Mouse (Mus musculus) MEL (cell line): ENCODE results near the gene Psmd5. TPM values are rescaled to one million over a fixed set of nuclear protein-coding genes. Genes with fewer than 3 reads are reported as not detected.

Source experiments
- DNase-seq: peaks from one replicate; pipeline ENCODE4 v3.0.0; 2011; ENCODE audit warnings: low read depth, low spot score
- H3K27ac ChIP-seq: 2 replicates; pipeline ENCODE4 v1.5.1; 2012; ENCODE audit warnings: low read depth, mild to moderate bottlenecking, control low read depth, low read length, moderate library complexity; ENCODE audit not compliant: control insufficient read depth
- H3K27me3 ChIP-seq, 2 experiments: fragments of 150-350 bp in 1 of 2; sonication (generic) in 1 of 2; 2 replicates each; pipeline ENCODE4 v1.6.1; 2012; ENCODE audit warnings: low read length in 2 of 2, mild to moderate bottlenecking in 2 of 2, improper control_type of control experiment in 1 of 2, moderate library complexity in 1 of 2; ENCODE audit not compliant: insufficient read depth in 2 of 2, control insufficient read depth in 1 of 2
- H3K36me3 ChIP-seq, 2 experiments: 2 replicates each; pipeline ENCODE4 v1.6.1; 2012 to 2014; ENCODE audit warnings: low read length in 2 of 2, improper control_type of control experiment in 1 of 2, inconsistent platforms in 1 of 2, mild to moderate bottlenecking in 1 of 2; ENCODE audit not compliant: insufficient read depth in 2 of 2, control insufficient read depth in 1 of 2
- H3K4me1 ChIP-seq, 2 experiments: fragments of 150-350 bp in 1 of 2; sonication (generic) in 1 of 2; 2 replicates each; pipeline ENCODE4 v1.6.1; 2012; ENCODE audit warnings: low read length in 2 of 2, improper control_type of control experiment in 1 of 2, mild to moderate bottlenecking in 1 of 2; ENCODE audit not compliant: insufficient read depth in 2 of 2, control insufficient read depth in 1 of 2
- H3K4me3 ChIP-seq, 2 experiments: fragments of 150-350 bp in 1 of 2; sonication (generic) in 1 of 2; 2 replicates each; pipeline ENCODE4 v1.5.1; 2012; ENCODE audit warnings: low read depth in 2 of 2, low read length in 2 of 2, mild to moderate bottlenecking in 2 of 2, moderate library complexity in 2 of 2, control low read depth in 1 of 2, improper control_type of control experiment in 1 of 2; ENCODE audit not compliant: control insufficient read depth in 1 of 2, insufficient read depth in 1 of 2
- H3K79me2 ChIP-seq: 2 replicates; pipeline ENCODE4 v1.6.1; 2012; ENCODE audit warnings: mild to moderate bottlenecking, low read length, moderate library complexity; ENCODE audit not compliant: control insufficient read depth, poor library complexity, insufficient read depth
- H3K9ac ChIP-seq: 2 replicates; pipeline ENCODE4 v1.6.1; 2012; ENCODE audit warnings: low read depth, mild to moderate bottlenecking, control low read depth, low read length, moderate library complexity; ENCODE audit not compliant: control insufficient read depth, poor library complexity, severe bottlenecking
- H3K9me3 ChIP-seq: fragments of 150-350 bp; sonication (generic); replicated peaks from 2 replicates; pipeline ENCODE4 v1.6.1; 2012; ENCODE audit warnings: mild to moderate bottlenecking, low read length, improper control_type of control experiment, moderate library complexity; ENCODE audit not compliant: insufficient read depth
- CTCF ChIP-seq, 3 experiments: IDR thresholded peaks in 2 of 3; conservative IDR thresholded peaks in 1 of 3; 2 replicates each; pipeline ENCODE4 v1.5.1; 2011 to 2012; ENCODE audit warnings: low read length in 3 of 3, low read depth in 2 of 3, mild to moderate bottlenecking in 2 of 3, improper control_type of control experiment in 1 of 3, inconsistent platforms in 1 of 3, mixed read lengths in 1 of 3, moderate library complexity in 1 of 3; ENCODE audit not compliant: control insufficient read depth in 1 of 3, insufficient read depth in 1 of 3, poor library complexity in 1 of 3, severe bottlenecking in 1 of 3
- E2F4 ChIP-seq: IDR thresholded peaks from 2 replicates; pipeline ENCODE4 v1.6.1; 2011; ENCODE audit warnings: low read depth, low read length, improper control_type of control experiment, borderline replicate concordance
- GABPA ChIP-seq: IDR thresholded peaks from 2 replicates; pipeline ENCODE4 v1.6.1; 2012; ENCODE audit warnings: low read depth, mild to moderate bottlenecking, inconsistent platforms, low read length, improper control_type of control experiment, moderate library complexity
- MAX ChIP-seq: IDR thresholded peaks from 2 replicates; pipeline ENCODE4 v1.6.1; 2011; ENCODE audit warnings: low read length, improper control_type of control experiment
- MAZ ChIP-seq: IDR thresholded peaks from 2 replicates; pipeline ENCODE4 v1.6.1; 2012; ENCODE audit warnings: low read depth, mild to moderate bottlenecking, inconsistent platforms, low read length, improper control_type of control experiment
- MEF2A ChIP-seq: IDR thresholded peaks from 2 replicates; pipeline ENCODE4 v1.6.1; 2014; ENCODE audit warnings: low read depth, mild to moderate bottlenecking, inconsistent platforms, low read length, improper control_type of control experiment; ENCODE audit not compliant: poor library complexity, insufficient replicate concordance, severe bottlenecking; ENCODE audit errors: extremely low read depth
- MXI1 ChIP-seq: IDR thresholded peaks from 2 replicates; pipeline ENCODE4 v1.6.1; 2011; ENCODE audit warnings: mild to moderate bottlenecking, low read depth, low read length, improper control_type of control experiment
- MYB ChIP-seq: IDR thresholded peaks from 2 replicates; pipeline ENCODE4 v1.6.1; 2011; ENCODE audit warnings: mild to moderate bottlenecking, low read depth, low read length, improper control_type of control experiment
- MYC ChIP-seq: IDR thresholded peaks from 2 replicates; pipeline ENCODE4 v1.6.1; 2011; ENCODE audit warnings: low read depth, mild to moderate bottlenecking, low read length, improper control_type of control experiment, moderate library complexity
- NELFE ChIP-seq: IDR thresholded peaks from 2 replicates; pipeline ENCODE4 v1.6.1; 2011; ENCODE audit warnings: low read depth, low read length, improper control_type of control experiment
- NRF1 ChIP-seq: IDR thresholded peaks from 2 replicates; pipeline ENCODE4 v1.6.1; 2014; ENCODE audit warnings: low read depth, mild to moderate bottlenecking, inconsistent platforms, low read length, improper control_type of control experiment, moderate library complexity; ENCODE audit not compliant: poor library complexity, insufficient read depth, severe bottlenecking
- SIN3A ChIP-seq: IDR thresholded peaks from 2 replicates; pipeline ENCODE4 v1.6.1; 2012; ENCODE audit warnings: low read length, improper control_type of control experiment, inconsistent platforms
- SMC3 ChIP-seq: IDR thresholded peaks from 2 replicates; pipeline ENCODE4 v1.6.1; 2011; ENCODE audit warnings: low read depth, low read length, improper control_type of control experiment
- TBP ChIP-seq: IDR thresholded peaks from 2 replicates; pipeline ENCODE4 v1.8.0; 2011; ENCODE audit warnings: low read depth, low read length, improper control_type of control experiment
- TCF12 ChIP-seq: IDR thresholded peaks from 2 replicates; pipeline ENCODE4 v1.6.1; 2014; ENCODE audit warnings: low read depth, mild to moderate bottlenecking, inconsistent platforms, low read length, improper control_type of control experiment, moderate library complexity
- USF1 ChIP-seq: IDR thresholded peaks from 2 replicates; pipeline ENCODE4 v1.6.1; 2014; ENCODE audit warnings: low read depth, mild to moderate bottlenecking, inconsistent platforms, low read length, improper control_type of control experiment, moderate library complexity
- USF2 ChIP-seq, 2 experiments: IDR thresholded peaks; 2 replicates each; pipeline ENCODE4 v1.6.1; 2011 to 2012; ENCODE audit warnings: improper control_type of control experiment in 2 of 2, low read length in 2 of 2, borderline replicate concordance in 1 of 2, inconsistent platforms in 1 of 2, low read depth in 1 of 2, mild to moderate bottlenecking in 1 of 2; ENCODE audit not compliant: insufficient read depth in 1 of 2
- ZC3H11A ChIP-seq: IDR thresholded peaks from 2 replicates; pipeline ENCODE4 v1.6.1; 2012; ENCODE audit warnings: low read depth, mild to moderate bottlenecking, inconsistent platforms, low read length, improper control_type of control experiment
- ZKSCAN1 ChIP-seq: IDR thresholded peaks from 2 replicates; pipeline ENCODE4 v1.6.1; 2012; ENCODE audit warnings: low read depth, mild to moderate bottlenecking, inconsistent platforms, low read length, improper control_type of control experiment, moderate library complexity
- ZMIZ1 ChIP-seq: IDR thresholded peaks from 2 replicates; pipeline ENCODE4 v1.6.1; 2012; ENCODE audit warnings: low read depth, mild to moderate bottlenecking, inconsistent platforms, low read length, improper control_type of control experiment, moderate library complexity
- ZNF384 ChIP-seq: IDR thresholded peaks from 2 replicates; pipeline ENCODE4 v1.6.1; 2012; ENCODE audit warnings: low read depth, mild to moderate bottlenecking, inconsistent platforms, low read length, improper control_type of control experiment
- polyA plus RNA-seq, 2 experiments: library from polyadenylated mRNA; stranded (reverse) in 1 of 2; unstranded in 1 of 2; fragments of >175 nt in 1 of 2; fragments of >200 nt in 1 of 2; gene quantifications; 2 replicates each; pipeline versions ENCODE4 v1.2.1 to v1.2.4; 2012; ENCODE audit warnings: low replicate concordance in 2 of 2, low read depth in 1 of 2; ENCODE audit not compliant: insufficient read length in 2 of 2, insufficient read depth in 1 of 2, missing spikeins in 1 of 2
- total RNA-seq: library from RNA; depleted of rRNA; stranded (reverse); fragments of 300-350 nt; gene quantifications from 2 replicates; pipeline ENCODE4 v1.2.3, GENCODE M21; 2012

The Psmd5 gene
- total and polyA plus RNA-seq, 3 experiments: 48.1 to 70.3 TPM; not detected in 1

DNA sequence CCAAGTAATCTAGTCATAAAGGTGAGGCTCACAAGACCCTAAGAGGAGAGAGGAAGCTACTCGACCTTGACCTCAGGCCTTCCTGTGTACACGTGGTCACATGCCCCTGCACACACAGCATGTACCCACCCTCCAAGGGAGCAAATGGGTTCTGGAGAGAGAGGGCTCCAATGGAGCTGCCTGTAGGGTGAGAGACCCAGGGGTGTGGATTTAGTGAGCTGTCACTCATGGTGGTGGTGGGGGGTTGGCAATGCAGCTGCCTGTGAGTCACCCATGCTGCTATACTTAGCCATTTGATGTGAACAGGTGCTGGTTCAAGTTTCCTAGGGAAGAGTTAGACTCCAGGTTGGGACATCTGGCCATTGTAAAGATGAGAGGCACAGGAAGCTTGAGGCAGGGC is 45.4 kb upstream of the Psmd5 start:
- Histone ChIP-seq H3K27ac (no peak overlapping the region), H3K9ac (no peak overlapping the region), H3K36me3 (no peaks in the 10 kb centered on the region), H3K4me1 (no peaks in the 10 kb centered on the region), H3K79me2 (no peaks in the 10 kb centered on the region), H3K9me3 (no peaks in the 10 kb centered on the region), H3K4me3 (no peak overlapping the region), H3K27me3 (peaks cover 0 to 2% of the 10 kb centered on the region in 2 experiments; a peak in 1 of 4 replicates)
- TF ChIP-seq USF1 (0 out of 2 replicates have a peak, but pooled peaks have one; percentile 23), MYC (no peak), MYB (no peak), ZMIZ1 (no peak), TCF12 (no peak), CTCF (IDR thresholded peaks at IDR 0.05 in 2 of 3, conservative IDR thresholded peaks at IDR 0.05 in 1 of 3; ENCODE audit: control insufficient read depth in 1 of 3, insufficient read depth in 1 of 3, low read depth in 2 of 3, low read length in 3 of 3, poor library complexity in 1 of 3, severe bottlenecking in 1 of 3) (no peak), MAZ (no peak)
- no peak for DNase-seq

- Histone ChIP-seq H3K36me3 (peaks cover 0 to 4% of the 10 kb centered on the region in 2 experiments; a peak in 1 of 4 replicates), H3K79me2 (peaks cover 5% of the 10 kb centered on the region), H3K9me3 (no peaks in the 10 kb centered on the region), H3K4me3 (no peak overlapping the region), H3K27me3 (peaks cover 0 to 2% of the 10 kb centered on the region in 2 experiments; a peak in 1 of 4 replicates), H3K9ac (no peak overlapping the region), H3K27ac (no peak overlapping the region), H3K4me1 (peaks cover 0 to 9% of the 10 kb centered on the region in 2 experiments; a peak in 2 of 4 replicates)
- TF ChIP-seq USF1 (no peak), NRF1 (no peak), ZMIZ1 (no peak), MXI1 (no peak), SMC3 (no peak), E2F4 (no peak), MAX (no peak), CTCF (IDR thresholded peaks at IDR 0.05 in 2 of 3, conservative IDR thresholded peaks at IDR 0.05 in 1 of 3; ENCODE audit: control insufficient read depth in 1 of 3, insufficient read depth in 1 of 3, low read depth in 2 of 3, low read length in 3 of 3, poor library complexity in 1 of 3, severe bottlenecking in 1 of 3) (no peak)
- DNase-seq: peak; percentile 37
Measured at GRCm38 (mm10) chr2:34915103-34915502, 40.3 kb upstream of the Psmd5 start.

DNA sequence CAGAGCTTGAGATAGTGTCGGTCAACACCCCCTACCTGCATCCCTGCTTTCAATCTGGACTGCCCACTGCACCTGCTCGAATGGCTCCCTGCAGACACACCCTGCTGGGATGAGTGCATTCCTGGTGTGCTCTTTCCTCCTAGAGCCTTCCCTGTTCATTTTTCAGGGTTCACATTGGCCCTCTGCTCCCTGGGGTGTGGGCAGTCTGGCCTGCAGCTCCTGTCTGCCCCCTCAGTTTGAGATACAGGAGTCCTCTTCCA is 40.0 kb upstream of the Psmd5 start:
- Histone ChIP-seq H3K9ac (peak overlapping the region; percentile 93), H3K9me3 (no peaks in the 10 kb centered on the region), H3K27ac (no peak overlapping the region), H3K27me3 (peaks cover 0 to 1% of the 10 kb centered on the region in 2 experiments; a peak in 1 of 4 replicates), H3K79me2 (peaks cover 5% of the 10 kb centered on the region), H3K36me3 (peaks cover 0 to 4% of the 10 kb centered on the region in 2 experiments; a peak in 1 of 4 replicates), H3K4me1 (peaks cover 0 to 9% of the 10 kb centered on the region in 2 experiments; a peak in 2 of 4 replicates), H3K4me3 (peak overlapping the region; percentile 65 to 85)
- DNase-seq: peak; percentile 27
- no peak for TF ChIP-seq ZKSCAN1
- no peak for TF ChIP-seq USF2 (IDR thresholded peaks at IDR 0.05; ENCODE audit: borderline replicate concordance in 1 of 2, insufficient read depth in 1 of 2, low read depth in 1 of 2, low read length in 2 of 2)
- no peak for TF ChIP-seq TBP
- no peak for TF ChIP-seq NELFE
- TF ChIP-seq MAX: no peak
- TF ChIP-seq ZNF384: no peak
- no peak for TF ChIP-seq ZC3H11A
- TF ChIP-seq MXI1: no peak
- TF ChIP-seq SIN3A: no peak
- TF ChIP-seq GABPA: no peak
- no peak for TF ChIP-seq MEF2A
- no peak for TF ChIP-seq MYB
